Mouse (Mus musculus): Measurements from ENCODE around the gene Col12a1. TPM values are rescaled to one million over a fixed set of nuclear protein-coding genes. Genes with fewer than 3 reads are reported as not detected.

Col12a1 gene
- polyA plus RNA-seq, 1 experiment from 2014 or later = 35.4 TPM

DNA sequence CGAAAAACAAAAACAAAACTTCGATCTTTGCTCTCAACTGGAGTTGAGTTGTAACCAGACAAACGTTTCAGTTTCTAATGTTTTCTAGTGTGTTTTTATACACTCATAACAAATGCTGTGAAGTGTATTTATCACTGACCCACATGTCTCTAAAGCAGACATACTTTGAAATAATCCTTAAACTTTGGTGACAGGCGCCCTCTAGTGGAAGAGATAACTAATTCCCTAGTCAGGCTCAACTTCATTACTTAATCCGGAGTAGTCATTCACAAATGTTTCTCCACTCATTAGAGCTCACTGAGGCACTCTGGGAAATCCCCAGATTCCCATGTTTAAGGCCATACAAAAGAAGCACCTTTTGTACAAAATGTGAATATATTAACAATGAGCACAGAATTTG is 4.5 kb upstream of the Col12a1 start:
- Histone ChIP-seq H3K4me2 (replicated peaks) (no peak overlapping the region), H3K36me3 (no peaks in the 10 kb centered on the region), H3K4me3 (no peak overlapping the region), H3K9me3 (no peaks in the 10 kb centered on the region), H3K9ac (replicated peaks) (no peak overlapping the region), H3K27me3 (peaks cover 41% of the 10 kb centered on the region), H3K4me1 (peaks cover 19% of the 10 kb centered on the region), H3K27ac (replicated peaks) (no peak overlapping the region)
- ATAC-seq (ENCODE audit: low FRiP score, low read depth) = no peak
- WGBS = 34% methylated on average over 5 of the region's 5 CpGs

DNA sequence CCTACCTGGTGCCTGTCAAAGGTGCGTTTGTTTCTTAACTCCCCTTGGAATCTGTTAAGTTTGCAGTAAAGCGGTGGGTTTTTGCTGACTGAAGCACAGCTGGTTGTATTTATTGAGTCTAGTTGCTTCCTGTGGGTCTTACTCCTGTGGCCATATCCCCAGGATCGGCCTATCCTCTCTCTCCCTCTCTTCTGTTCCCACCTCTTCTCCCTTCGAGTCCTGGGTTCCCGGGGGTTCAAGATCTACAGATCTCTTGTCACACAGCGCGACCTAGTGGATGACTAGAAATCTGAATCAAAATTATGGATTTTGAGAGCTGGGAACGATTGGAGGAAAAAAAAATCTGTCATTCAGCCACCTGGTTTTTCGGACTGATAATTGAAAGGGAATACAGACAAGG is 2.4 kb upstream of the Col12a1 start:
- Histone ChIP-seq H3K4me3 (no peak overlapping the region), H3K27me3 (peaks cover 52% of the 10 kb centered on the region), H3K9me3 (no peaks in the 10 kb centered on the region), H3K4me1 (peaks cover 34% of the 10 kb centered on the region), H3K9ac (replicated peaks) (no peak overlapping the region), H3K4me2 (replicated peaks) (0 out of 2 replicates have a peak overlapping the region, but pooled peaks have one; percentile 1), H3K36me3 (no peaks in the 10 kb centered on the region), H3K27ac (replicated peaks) (no peak overlapping the region)
- ATAC-seq (ENCODE audit: low FRiP score, low read depth) = no peak
- WGBS = 13% methylated on average over 9 of the region's 9 CpGs

DNA sequence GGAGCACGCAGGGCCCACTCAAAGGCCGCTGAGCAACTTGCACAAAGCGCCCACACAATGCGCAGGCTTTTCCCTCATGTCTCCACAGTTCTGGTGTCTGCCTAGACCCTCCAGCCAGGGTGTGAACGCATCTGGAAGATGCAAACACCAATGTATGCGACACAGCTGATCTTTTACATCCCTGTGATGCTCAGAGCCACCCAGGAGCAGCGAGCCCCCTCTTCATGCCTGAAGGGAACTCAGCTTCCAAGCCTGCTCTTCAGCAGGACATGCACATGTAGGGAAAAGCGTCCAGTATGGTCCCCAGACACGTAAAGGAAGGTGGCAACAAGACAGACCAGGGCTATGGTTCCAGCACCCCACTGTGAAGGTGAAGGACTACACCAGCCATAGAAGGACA is 1.5 kb upstream of the Col12a1 start:
- Histone ChIP-seq H3K27me3 (peaks cover 57% of the 10 kb centered on the region), H3K27ac (replicated peaks) (no peak overlapping the region), H3K4me3 (no peak overlapping the region), H3K9ac (replicated peaks) (no peak overlapping the region), H3K36me3 (no peaks in the 10 kb centered on the region), H3K4me2 (replicated peaks) (peak overlapping the region; percentile 96; the same call in 1 of the 2 replicates), H3K4me1 (peaks cover 34% of the 10 kb centered on the region), H3K9me3 (no peaks in the 10 kb centered on the region)
- ATAC-seq (ENCODE audit: low FRiP score, low read depth) = no peak
- WGBS = 20% methylated on average over 9 of the region's 9 CpGs

DNA sequence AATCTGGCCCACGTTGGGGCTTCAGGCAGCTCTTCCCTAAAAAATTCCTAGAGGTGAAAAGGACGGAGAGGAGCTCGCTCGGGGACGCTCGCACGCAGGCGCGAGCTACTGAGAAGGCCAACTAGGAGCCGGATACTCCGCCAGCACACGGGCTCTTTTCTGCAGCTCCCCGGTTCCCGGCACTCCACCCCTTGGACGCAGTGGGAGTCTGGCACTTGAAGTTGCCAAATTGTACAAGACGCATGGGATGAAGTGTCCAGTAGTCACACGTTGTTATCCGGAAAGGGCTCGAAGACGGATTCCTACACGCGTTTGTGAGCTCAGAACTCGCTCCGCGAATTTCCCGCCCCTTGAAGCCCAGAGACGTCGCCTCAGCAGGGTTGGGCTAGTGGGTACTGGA is 820 bp upstream of the Col12a1 start:
- peaks cover 64% of the 10 kb centered on the region for H3K27me3 ChIP-seq
- 0 out of 2 replicates have a peak overlapping the region, but pooled peaks have one; percentile 20 for H3K27ac ChIP-seq (replicated peaks)
- H3K9ac ChIP-seq (replicated peaks) = peak overlapping the region; percentile 53; the same call in 1 of the 2 replicates
- no peak for ATAC-seq (ENCODE audit: low FRiP score, low read depth)
- H3K4me1 ChIP-seq = peaks cover 39% of the 10 kb centered on the region
- H3K9me3 ChIP-seq = no peaks in the 10 kb centered on the region
- WGBS = under 1% methylated on average over 28 of the region's 28 CpGs
- peak overlapping the region; percentile 52 for H3K4me3 ChIP-seq
- H3K4me2 ChIP-seq (replicated peaks) = peak overlapping the region; percentile 96
- H3K36me3 ChIP-seq = no peaks in the 10 kb centered on the region

DNA sequence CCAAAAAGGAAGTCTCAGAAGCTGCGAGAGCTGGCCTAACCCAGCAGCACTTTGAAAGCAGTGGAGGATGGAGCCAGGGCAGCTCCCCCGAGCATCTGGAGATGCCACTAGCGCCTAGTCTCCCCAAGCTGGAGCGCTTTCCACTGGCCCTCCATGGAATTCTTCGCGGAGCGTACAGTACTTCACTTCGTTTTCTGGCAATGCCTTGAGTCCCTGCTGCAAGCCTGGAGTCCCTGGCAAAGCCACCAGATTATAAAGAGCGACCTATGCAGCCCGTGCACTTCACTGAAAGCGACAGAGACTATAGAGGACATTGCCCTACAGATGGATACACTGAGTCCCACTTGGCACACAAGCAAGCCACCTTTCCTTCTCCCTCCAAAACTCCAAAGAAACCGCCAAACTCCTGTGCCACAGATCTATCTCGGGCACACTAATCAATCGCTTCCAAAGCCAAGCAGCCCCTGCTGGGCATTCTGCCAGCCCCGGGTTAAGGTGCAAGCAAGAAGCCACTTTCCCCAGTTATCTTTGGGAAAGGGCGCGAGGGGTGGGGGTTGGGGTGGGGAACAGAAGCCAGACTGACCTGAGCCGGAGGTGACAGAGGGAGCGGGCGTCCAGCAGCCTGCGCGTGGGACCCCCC is 675 bp downstream of the Col12a1 start:
- ATAC-seq (ENCODE audit: low FRiP score, low read depth) = peak; percentile 2; the same call in 1 of the 2 replicates
- Histone ChIP-seq H3K27ac (replicated peaks) (no peak overlapping the region), H3K4me2 (replicated peaks) (peak overlapping the region; percentile 96), H3K36me3 (no peaks in the 10 kb centered on the region), H3K27me3 (peaks cover 62% of the 10 kb centered on the region), H3K4me3 (peak overlapping the region; percentile 52), H3K9ac (replicated peaks) (peak overlapping the region; percentile 53), H3K9me3 (no peaks in the 10 kb centered on the region), H3K4me1 (peaks cover 41% of the 10 kb centered on the region)
- WGBS = under 1% methylated on average over 22 of the region's 22 CpGs

DNA sequence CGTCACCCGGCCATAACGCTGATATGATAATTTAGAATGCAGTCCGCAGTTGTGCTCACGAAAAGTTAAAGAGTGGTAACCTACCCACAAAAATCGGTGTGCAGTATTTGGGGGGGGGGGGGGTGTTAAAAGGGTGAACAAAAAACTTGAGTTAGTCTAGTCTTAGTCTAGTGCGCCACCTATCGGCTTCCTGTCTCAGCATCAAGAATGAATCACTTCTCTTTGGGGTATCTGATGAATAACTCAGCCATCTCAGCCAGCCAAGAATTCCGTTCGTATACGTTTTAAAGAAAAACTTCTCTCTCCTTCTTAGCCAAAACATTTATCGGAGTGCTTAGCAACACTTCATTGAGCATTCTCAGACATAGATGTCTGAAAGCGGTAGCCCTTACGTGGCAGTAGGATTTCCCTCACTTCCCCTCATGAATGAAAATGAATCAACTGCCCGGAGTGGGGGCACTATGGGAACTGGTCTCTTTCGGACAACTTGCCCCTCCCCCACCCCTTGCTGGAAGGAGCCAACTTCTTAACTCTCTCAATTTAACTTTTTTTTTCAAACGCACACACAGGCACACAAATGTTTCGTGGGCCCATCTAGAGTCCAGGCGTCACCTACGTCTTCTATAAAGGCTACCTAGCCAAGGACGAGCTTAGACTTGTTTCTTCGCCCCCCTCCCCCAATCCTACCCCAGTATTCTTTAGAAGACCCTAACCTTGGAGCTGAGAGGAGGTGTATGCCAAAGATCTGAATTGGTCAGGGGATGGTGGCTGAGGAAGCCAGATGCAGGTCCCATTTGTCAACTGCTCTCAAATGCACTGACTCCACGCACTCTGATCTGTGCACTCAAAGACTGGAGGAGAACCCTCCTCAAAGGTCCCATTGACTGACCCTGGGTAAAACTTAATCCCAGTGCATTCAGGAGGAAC is 1.5 kb downstream of the Col12a1 start:
- peak; percentile 10; the same call in 1 of the 2 replicates for ATAC-seq (ENCODE audit: low FRiP score, low read depth)
- Histone ChIP-seq H3K4me2 (replicated peaks) (peak overlapping the region; percentile 96), H3K27ac (replicated peaks) (no peak overlapping the region), H3K36me3 (no peaks in the 10 kb centered on the region), H3K9ac (replicated peaks) (0 out of 2 replicates have a peak overlapping the region, but pooled peaks have one; percentile 37), H3K4me3 (peak overlapping the region; percentile 52), H3K9me3 (no peaks in the 10 kb centered on the region), H3K27me3 (peaks cover 62% of the 10 kb centered on the region), H3K4me1 (peaks cover 41% of the 10 kb centered on the region)
- WGBS = 7% methylated on average over 23 of the region's 23 CpGs

DNA sequence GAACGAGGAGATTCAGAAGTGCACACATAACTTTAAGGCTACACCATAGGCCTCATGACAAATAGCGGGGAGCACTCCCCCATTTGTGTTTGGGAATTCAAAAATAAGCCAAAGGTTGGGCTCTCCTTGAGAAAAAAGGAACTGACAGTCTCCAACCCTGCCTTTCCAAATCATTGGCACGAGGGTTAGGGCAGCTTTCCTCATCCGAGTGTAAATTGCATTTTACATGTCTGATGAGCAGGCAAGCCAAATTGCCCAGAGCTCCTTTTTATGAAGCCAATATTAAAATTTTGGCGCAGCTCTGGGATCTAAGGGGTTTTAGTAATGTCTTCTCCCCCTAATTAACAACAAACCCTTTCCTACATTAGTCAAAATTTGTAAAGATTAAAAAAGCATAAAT is 2.1 kb downstream of the Col12a1 start:
- H3K27ac ChIP-seq (replicated peaks) = no peak overlapping the region
- H3K9ac ChIP-seq (replicated peaks) = no peak overlapping the region
- WGBS = 48% methylated on average over 5 of the region's 5 CpGs
- no peaks in the 10 kb centered on the region for H3K36me3 ChIP-seq
- H3K4me1 ChIP-seq = peaks cover 41% of the 10 kb centered on the region
- 0 out of 2 replicates have a peak overlapping the region, but pooled peaks have one; percentile 7 for H3K4me3 ChIP-seq
- H3K4me2 ChIP-seq (replicated peaks) = peak overlapping the region; percentile 96
- no peak for ATAC-seq (ENCODE audit: low FRiP score, low read depth)
- H3K27me3 ChIP-seq = peaks cover 57% of the 10 kb centered on the region
- H3K9me3 ChIP-seq = no peaks in the 10 kb centered on the region

DNA sequence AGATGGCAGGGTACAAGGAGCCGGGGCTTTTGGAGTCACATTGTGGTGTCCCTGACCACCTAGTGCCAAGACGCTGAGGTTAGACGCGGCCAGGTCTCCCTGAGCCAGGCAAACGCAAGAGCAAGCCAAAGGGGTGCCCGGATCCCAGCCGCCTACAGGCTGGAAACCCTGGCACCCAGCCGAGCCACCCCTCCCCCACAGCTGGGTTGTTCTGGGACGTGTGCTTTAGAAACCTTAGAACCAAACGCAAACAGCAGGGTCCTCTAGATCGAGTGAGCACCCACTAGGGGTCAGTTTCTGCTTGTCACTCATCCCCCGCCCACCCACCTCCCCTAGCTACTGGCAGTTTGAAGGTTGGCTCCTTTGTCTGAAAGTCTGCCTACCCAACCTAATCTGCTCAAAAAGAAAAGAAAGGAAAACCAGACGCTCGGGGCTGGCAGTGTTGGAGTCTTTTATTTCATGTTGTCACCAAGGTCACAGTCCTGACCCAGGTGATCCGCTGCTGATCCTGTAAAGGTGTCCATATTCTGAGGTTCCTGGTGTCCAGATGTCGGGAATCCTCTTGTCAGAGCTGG is 4.1 kb downstream of the Col12a1 start:
- 3% methylated on average over 16 of the region's 16 CpGs for WGBS
- Histone ChIP-seq H3K9me3 (no peaks in the 10 kb centered on the region), H3K4me3 (peak overlapping the region; percentile 28), H3K9ac (replicated peaks) (peak overlapping the region; percentile 11; the same call in 1 of the 2 replicates), H3K27me3 (peaks cover 39% of the 10 kb centered on the region), H3K4me2 (replicated peaks) (peak overlapping the region; percentile 45), H3K4me1 (peaks cover 36% of the 10 kb centered on the region), H3K27ac (replicated peaks) (no peak overlapping the region), H3K36me3 (no peaks in the 10 kb centered on the region)
- ATAC-seq (ENCODE audit: low FRiP score, low read depth) = peak; percentile 16

DNA sequence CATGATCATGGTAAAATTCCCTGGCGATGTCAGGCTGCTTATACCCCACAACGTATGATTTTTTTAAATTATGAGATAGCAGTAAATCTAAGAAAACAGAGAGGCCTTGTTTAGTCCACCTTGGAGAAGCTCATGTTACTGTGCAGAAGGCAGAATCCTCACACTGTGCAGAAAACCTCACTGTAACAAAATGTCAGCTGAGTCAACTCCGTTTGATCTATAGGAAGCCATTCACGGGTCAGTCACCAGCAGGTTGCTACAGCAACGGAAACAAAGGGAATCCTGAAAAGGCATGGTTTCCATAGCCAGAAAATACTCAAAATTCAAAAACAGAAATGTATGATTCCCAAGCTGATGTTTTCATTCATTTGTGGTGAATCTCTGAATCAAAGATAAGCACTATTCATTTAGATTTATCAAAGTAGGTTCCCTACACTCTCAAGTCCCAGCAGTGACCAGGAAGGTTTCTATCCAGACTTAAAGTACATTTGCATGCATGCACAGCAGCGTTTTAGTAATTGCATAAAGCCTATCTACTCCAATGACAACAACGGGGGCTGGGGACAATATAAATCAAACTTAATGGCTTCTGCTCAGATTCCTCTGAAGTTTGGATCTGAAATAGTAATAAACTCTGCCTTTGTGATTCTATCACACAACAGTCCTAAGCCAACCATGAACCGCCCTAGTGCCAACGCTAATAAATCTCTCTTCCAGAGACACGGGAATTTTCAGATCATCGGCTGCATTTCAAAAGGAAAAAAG is 28.7 kb downstream of the Col12a1 start:
- Histone ChIP-seq H3K4me2 (replicated peaks) (no peak overlapping the region), H3K9me3 (no peaks in the 10 kb centered on the region)
- 56% methylated on average over 11 of the region's 11 CpGs for WGBS

DNA sequence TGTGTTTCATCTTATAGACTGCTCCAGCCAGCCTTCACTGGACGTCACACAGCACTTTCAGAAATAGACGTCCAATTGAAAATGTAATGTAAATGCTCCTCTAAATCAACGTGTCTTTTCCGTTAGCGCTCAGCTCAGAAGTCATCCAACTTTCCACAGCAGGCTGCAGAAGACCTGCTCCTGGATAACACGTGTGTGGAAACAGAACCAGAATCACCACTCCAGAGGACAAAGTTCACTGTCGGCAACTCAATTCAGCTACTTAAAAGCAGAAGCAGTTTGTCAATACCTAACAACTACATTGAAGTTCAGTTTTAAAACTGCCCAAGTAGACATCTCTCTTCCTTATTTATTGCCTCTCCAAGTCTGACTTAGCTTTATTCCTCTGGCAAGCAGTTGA is 29.3 kb downstream of the Col12a1 start:
- Histone ChIP-seq H3K9me3 (no peaks in the 10 kb centered on the region), H3K4me2 (replicated peaks) (no peak overlapping the region), H3K27ac (replicated peaks) (no peak overlapping the region), H3K9ac (replicated peaks) (no peak overlapping the region), H3K4me1 (peaks cover 14% of the 10 kb centered on the region; the same call in 1 of the 2 replicates), H3K36me3 (no peaks in the 10 kb centered on the region), H3K27me3 (no peaks in the 10 kb centered on the region), H3K4me3 (no peak overlapping the region)
- 83% methylated on average over 7 of the region's 7 CpGs for WGBS
- no peak for ATAC-seq (ENCODE audit: low FRiP score, low read depth)

More for the DNA sequence above, 28.7 kb downstream of the Col12a1 start:
- peaks cover 14% of the 10 kb centered on the region; the same call in 1 of the 2 replicates for H3K4me1 ChIP-seq
- no peak overlapping the region for H3K4me3 ChIP-seq
- no peak overlapping the region for H3K27ac ChIP-seq (replicated peaks)
- H3K9ac ChIP-seq (replicated peaks) = no peak overlapping the region
- ATAC-seq (ENCODE audit: low FRiP score, low read depth) = peak; percentile 84
- no peaks in the 10 kb centered on the region for H3K27me3 ChIP-seq
- H3K36me3 ChIP-seq = no peaks in the 10 kb centered on the region

DNA sequence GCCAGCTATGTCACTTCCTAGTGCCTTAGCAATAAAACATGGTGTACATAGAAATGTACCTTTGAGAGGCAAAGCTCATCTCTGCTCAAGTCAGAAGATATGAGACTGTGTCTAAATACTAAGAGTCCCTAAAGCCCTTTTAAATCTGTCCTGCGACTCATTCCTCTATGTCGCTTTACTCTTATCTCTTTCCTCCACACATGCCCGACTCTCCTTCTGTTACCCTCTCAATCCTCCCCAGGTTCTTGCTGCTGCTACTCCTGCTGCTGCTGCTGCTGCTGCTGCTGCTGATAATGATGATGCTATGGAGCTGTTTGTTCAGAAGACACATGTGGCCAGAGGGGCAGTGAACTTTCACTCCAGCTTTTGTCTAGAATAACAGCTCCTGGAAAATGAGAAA is 31.4 kb downstream of the Col12a1 start:
- Histone ChIP-seq H3K4me1 (peaks cover 14% of the 10 kb centered on the region; the same call in 1 of the 2 replicates), H3K9me3 (no peaks in the 10 kb centered on the region), H3K27me3 (no peaks in the 10 kb centered on the region), H3K9ac (replicated peaks) (no peak overlapping the region), H3K4me3 (no peak overlapping the region), H3K4me2 (replicated peaks) (no peak overlapping the region), H3K36me3 (no peaks in the 10 kb centered on the region), H3K27ac (replicated peaks) (no peak overlapping the region)
- 90% methylated on average over 3 of the region's 3 CpGs for WGBS
- ATAC-seq (ENCODE audit: low FRiP score, low read depth) = no peak

All from midbrain, embryonic 12.5 days (tissue).